Mouse (Mus musculus): ENCODE data around the gene Cdk5rap2. TPM values are rescaled to one million over a fixed set of nuclear protein-coding genes. Genes with fewer than 3 reads are reported as not detected.

Gene Cdk5rap2
- polyA plus RNA-seq, 1 experiment: 18.3 TPM

GRCm38 (mm10) chr4:70312170-70312569, 98.1 kb downstream of the Cdk5rap2 start:
- Histone ChIP-seq H3K4me3 (replicated peaks; ENCODE audit: insufficient read depth, low read depth, low read length) (no peak overlapping the region), H3K4me1 (ENCODE audit: control insufficient read depth, insufficient read depth, low read length) (peaks cover 8% of the 10 kb centered on the region), H3K27ac (ENCODE audit: insufficient read depth, low read length) (no peak overlapping the region), H3K27me3 (ENCODE audit: control insufficient read depth, insufficient read depth, low read length) (no peaks in the 10 kb centered on the region)
- no peak for TF ChIP-seq CTCF (IDR thresholded peaks at IDR 0.05; ENCODE audit: borderline replicate concordance, insufficient read depth, low read depth, low read length)
- WGBS: 89% methylated on average over 4 of the region's 4 CpGs
- no peak for DNase-seq

DNA sequence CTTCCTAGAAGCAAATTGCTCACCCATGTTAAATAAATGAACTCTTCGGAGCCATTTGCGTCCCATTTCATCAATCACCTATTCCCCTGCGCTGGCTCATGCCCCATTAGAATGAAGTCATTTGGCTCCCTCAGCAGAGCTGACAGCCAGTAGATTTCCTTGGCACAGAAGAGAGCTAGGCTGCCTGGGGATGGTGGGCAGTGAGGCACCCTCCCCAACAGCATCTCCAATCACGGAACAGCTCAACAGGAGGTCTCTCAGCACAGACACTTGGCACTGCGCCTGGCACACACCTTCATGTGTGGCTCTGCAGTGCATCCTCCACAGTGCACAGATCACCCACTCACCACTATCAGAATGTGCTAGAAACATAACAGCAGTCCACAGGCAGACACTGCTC, 98.7 kb downstream of the Cdk5rap2 start:
- DNase-seq: peak; percentile 74 to 82
- Histone ChIP-seq H3K27me3 (ENCODE audit: control insufficient read depth, insufficient read depth, low read length) (no peaks in the 10 kb centered on the region), H3K4me3 (replicated peaks; ENCODE audit: insufficient read depth, low read depth, low read length) (no peak overlapping the region), H3K4me1 (ENCODE audit: control insufficient read depth, insufficient read depth, low read length) (peaks cover 8% of the 10 kb centered on the region), H3K27ac (ENCODE audit: insufficient read depth, low read length) (no peak overlapping the region)
- TF ChIP-seq CTCF (IDR thresholded peaks at IDR 0.05; ENCODE audit: borderline replicate concordance, insufficient read depth, low read depth, low read length) (no peak), POLR2A (IDR thresholded peaks at IDR 0.05; ENCODE audit: borderline replicate concordance, insufficient read depth, low read length) (no peak)
- WGBS: 11% methylated on average over 5 of the region's 5 CpGs

DNA sequence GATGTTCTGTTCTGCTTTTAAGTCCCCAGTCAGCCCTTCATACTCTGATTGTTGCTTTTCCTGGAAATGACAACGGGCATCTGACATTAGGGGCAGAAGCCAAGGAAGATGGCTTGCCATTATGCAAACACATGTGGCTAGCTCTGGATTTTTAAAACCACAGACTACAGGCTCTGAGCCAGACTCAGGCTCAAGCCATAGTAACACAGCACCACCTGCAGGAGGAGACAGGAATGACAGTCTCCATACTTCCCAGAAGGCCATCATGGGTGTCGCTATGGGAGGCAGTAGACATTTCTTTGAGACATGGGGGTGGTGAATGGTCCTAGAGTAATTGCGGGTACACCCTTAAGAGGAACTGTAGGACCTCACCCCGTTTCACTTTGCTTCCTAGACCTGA, 103.0 kb downstream of the Cdk5rap2 start:
- Histone ChIP-seq H3K4me3 (replicated peaks; ENCODE audit: insufficient read depth, low read depth, low read length) (no peak overlapping the region), H3K27ac (ENCODE audit: insufficient read depth, low read length) (no peak overlapping the region), H3K27me3 (ENCODE audit: control insufficient read depth, insufficient read depth, low read length) (no peaks in the 10 kb centered on the region), H3K4me1 (ENCODE audit: control insufficient read depth, insufficient read depth, low read length) (peaks cover 5% of the 10 kb centered on the region)
- 56% methylated on average over 4 of the region's 4 CpGs for WGBS
- DNase-seq: peak; percentile 52 to 74
- TF ChIP-seq CTCF (IDR thresholded peaks at IDR 0.05; ENCODE audit: borderline replicate concordance, insufficient read depth, low read depth, low read length): peak; percentile 93
- no peak for TF ChIP-seq POLR2A (IDR thresholded peaks at IDR 0.05; ENCODE audit: borderline replicate concordance, insufficient read depth, low read length)

GRCm38 (mm10) chr4:70303870-70304269, 106.4 kb downstream of the Cdk5rap2 start:
- H3K27me3 ChIP-seq (ENCODE audit: control insufficient read depth, insufficient read depth, low read length): no peaks in the 10 kb centered on the region
- no peak overlapping the region for H3K27ac ChIP-seq (ENCODE audit: insufficient read depth, low read length)
- no peak for TF ChIP-seq CTCF (IDR thresholded peaks at IDR 0.05; ENCODE audit: borderline replicate concordance, insufficient read depth, low read depth, low read length)
- TF ChIP-seq POLR2A (IDR thresholded peaks at IDR 0.05; ENCODE audit: borderline replicate concordance, insufficient read depth, low read length): no peak
- no peak for DNase-seq
- H3K4me3 ChIP-seq (replicated peaks; ENCODE audit: insufficient read depth, low read depth, low read length): no peak overlapping the region
- no peaks in the 10 kb centered on the region for H3K4me1 ChIP-seq (ENCODE audit: control insufficient read depth, insufficient read depth, low read length)
- 84% methylated on average over 4 of the region's 4 CpGs for WGBS

DNA sequence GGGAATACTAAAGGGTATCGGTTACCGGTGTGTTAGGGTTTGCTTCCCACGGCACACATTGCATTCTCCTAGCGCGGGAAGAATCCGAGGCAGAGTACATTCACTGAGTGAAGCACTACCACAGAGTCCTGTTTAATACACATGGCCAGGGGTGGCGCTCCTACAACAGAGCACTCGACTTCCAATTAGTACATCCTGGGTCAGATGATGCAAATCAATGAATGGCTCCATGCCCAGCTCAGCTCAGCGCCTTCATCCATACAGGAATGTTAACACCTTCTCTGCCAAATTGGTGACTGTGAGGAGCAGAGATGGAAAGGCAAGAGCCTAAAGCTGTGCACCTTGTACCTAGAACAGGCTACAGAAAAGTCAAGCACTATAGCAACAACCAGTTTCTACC, 109.1 kb downstream of the Cdk5rap2 start:
- no peak for TF ChIP-seq POLR2A (IDR thresholded peaks at IDR 0.05; ENCODE audit: borderline replicate concordance, insufficient read depth, low read length)
- no peak overlapping the region for H3K27ac ChIP-seq (ENCODE audit: insufficient read depth, low read length)
- no peaks in the 10 kb centered on the region for H3K4me1 ChIP-seq (ENCODE audit: control insufficient read depth, insufficient read depth, low read length)
- H3K4me3 ChIP-seq (replicated peaks; ENCODE audit: insufficient read depth, low read depth, low read length): no peak overlapping the region
- H3K27me3 ChIP-seq (ENCODE audit: control insufficient read depth, insufficient read depth, low read length): no peaks in the 10 kb centered on the region
- no peak for DNase-seq
- 71% methylated on average over 9 of the region's 9 CpGs for WGBS

- WGBS: 75% methylated on average over 6 of the region's 6 CpGs
- TF ChIP-seq CTCF (IDR thresholded peaks at IDR 0.05; ENCODE audit: borderline replicate concordance, insufficient read depth, low read depth, low read length): no peak
- no peak for TF ChIP-seq POLR2A (IDR thresholded peaks at IDR 0.05; ENCODE audit: borderline replicate concordance, insufficient read depth, low read length)
- H3K4me1 ChIP-seq (ENCODE audit: control insufficient read depth, insufficient read depth, low read length): no peaks in the 10 kb centered on the region
These were observed 120.9 kb downstream of the Cdk5rap2 start for GRCm38 (mm10) chr4:70289361-70289760.

DNA sequence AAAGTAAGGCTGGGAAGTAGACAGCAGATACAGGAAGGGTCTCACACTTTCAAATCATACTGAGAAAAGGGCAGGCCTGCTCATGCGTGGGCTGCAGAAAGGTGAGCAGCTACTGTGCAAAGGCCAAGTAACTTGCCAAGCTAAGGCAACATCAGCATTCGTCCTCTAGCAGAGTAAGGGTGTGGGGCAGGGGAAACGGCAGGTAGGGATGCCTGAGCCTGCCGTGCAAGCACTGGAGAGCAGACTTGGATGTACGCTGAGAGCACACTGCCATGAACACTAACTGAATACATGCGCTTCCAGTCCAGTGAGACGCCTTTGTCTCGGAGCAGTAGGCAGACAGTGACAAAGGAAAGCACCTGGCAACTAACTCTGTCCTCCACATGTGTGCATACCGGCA, 127.1 kb downstream of the Cdk5rap2 start:
- no peaks in the 10 kb centered on the region for H3K27me3 ChIP-seq (ENCODE audit: control insufficient read depth, insufficient read depth, low read length)
- 94% methylated on average over 9 of the region's 9 CpGs for WGBS
- no peak overlapping the region for H3K4me3 ChIP-seq (replicated peaks; ENCODE audit: insufficient read depth, low read depth, low read length)
- no peak overlapping the region for H3K27ac ChIP-seq (ENCODE audit: insufficient read depth, low read length)
- no peaks in the 10 kb centered on the region for H3K4me1 ChIP-seq (ENCODE audit: control insufficient read depth, insufficient read depth, low read length)
- TF ChIP-seq POLR2A (IDR thresholded peaks at IDR 0.05; ENCODE audit: borderline replicate concordance, insufficient read depth, low read length) (no peak), CTCF (IDR thresholded peaks at IDR 0.05; ENCODE audit: borderline replicate concordance, insufficient read depth, low read depth, low read length) (no peak)
- no peak for DNase-seq

More at GRCm38 (mm10) chr4:70289361-70289760, 120.9 kb downstream of the Cdk5rap2 start:
- Histone ChIP-seq H3K27me3 (ENCODE audit: control insufficient read depth, insufficient read depth, low read length) (no peaks in the 10 kb centered on the region), H3K27ac (ENCODE audit: insufficient read depth, low read length) (no peak overlapping the region), H3K4me3 (replicated peaks; ENCODE audit: insufficient read depth, low read depth, low read length) (no peak overlapping the region)
- no peak for DNase-seq

GRCm38 (mm10) chr4:70278882-70279281, 131.4 kb downstream of the Cdk5rap2 start:
- WGBS: 62% methylated on average over 4 of the region's 4 CpGs
- TF ChIP-seq CTCF (IDR thresholded peaks at IDR 0.05; ENCODE audit: borderline replicate concordance, insufficient read depth, low read depth, low read length): no peak
- TF ChIP-seq POLR2A (IDR thresholded peaks at IDR 0.05; ENCODE audit: borderline replicate concordance, insufficient read depth, low read length): no peak
- no peaks in the 10 kb centered on the region for H3K4me1 ChIP-seq (ENCODE audit: control insufficient read depth, insufficient read depth, low read length)
- DNase-seq: no peak
- H3K27ac ChIP-seq (ENCODE audit: insufficient read depth, low read length): no peak overlapping the region
- H3K27me3 ChIP-seq (ENCODE audit: control insufficient read depth, insufficient read depth, low read length): no peaks in the 10 kb centered on the region
- H3K4me3 ChIP-seq (replicated peaks; ENCODE audit: insufficient read depth, low read depth, low read length): no peak overlapping the region

All from cerebellum, adult 2 months (tissue).